Mouse (Mus musculus) midbrain, embryonic 12.5 days (tissue): ENCODE measurements around the gene Map6. TPM values are rescaled to one million over a fixed set of nuclear protein-coding genes. Genes with fewer than 3 reads are reported as not detected.

Experiments
- ATAC-seq: fragments of 200-750 bp; cut with Nextera tagmentation; 2 replicates; pipeline ENCODE4 v1.8.0; 2017; ENCODE audit warnings: low read depth, moderate TSS enrichment, moderate library complexity; ENCODE audit not compliant: low FRiP score
- H3K27ac ChIP-seq: fragments of 300-500 bp; sonication (generic); replicated peaks from 2 replicates; pipeline ENCODE4 v1.5.1; 2016; ENCODE audit warnings: mild to moderate bottlenecking
- H3K27me3 ChIP-seq: fragments of 300-500 bp; sonication (generic); 2 replicates; pipeline ENCODE4 v1.6.1; 2016; ENCODE audit warnings: mild to moderate bottlenecking
- H3K36me3 ChIP-seq: fragments of 300-500 bp; sonication (generic); 2 replicates; pipeline ENCODE4 v1.6.1; 2016
- H3K4me1 ChIP-seq: fragments of 300-500 bp; sonication (generic); 2 replicates; pipeline ENCODE4 v1.6.1; 2016
- H3K4me2 ChIP-seq: fragments of 300-500 bp; sonication (generic); replicated peaks from 2 replicates; pipeline ENCODE4 v1.6.1; 2016; ENCODE audit warnings: mild to moderate bottlenecking, moderate library complexity
- H3K4me3 ChIP-seq: fragments of 300-500 bp; sonication (generic); 2 replicates; pipeline ENCODE4 v1.5.1; 2016; ENCODE audit warnings: mild to moderate bottlenecking
- H3K9ac ChIP-seq: fragments of 300-500 bp; sonication (generic); replicated peaks from 2 replicates; pipeline ENCODE4 v1.6.1; 2016; ENCODE audit warnings: mild to moderate bottlenecking, moderate library complexity
- H3K9me3 ChIP-seq: fragments of 300-500 bp; sonication (generic); 2 replicates; pipeline ENCODE4 v1.6.1; 2016; ENCODE audit warnings: mild to moderate bottlenecking
- WGBS: fragments of 180-500 bp; shearing (Covaris S2); methylation state at CpG from one replicate; pipeline ENCODE4 v1.1.7; 2016; 5-methylcytosine and 5-hydroxymethylcytosine counted together
- polyA plus RNA-seq: library from polyadenylated mRNA; unstranded; fragments of >200 nt; fragmentation: Nextera tagmentation; extraction: Ambion mirVana; gene quantifications from 2 replicates; pipeline ENCODE4 v1.2.1, GENCODE M21; 2016

The Map6 gene
- polyA plus RNA-seq, 1 experiment from 2014 or later = 87.5 TPM

DNA sequence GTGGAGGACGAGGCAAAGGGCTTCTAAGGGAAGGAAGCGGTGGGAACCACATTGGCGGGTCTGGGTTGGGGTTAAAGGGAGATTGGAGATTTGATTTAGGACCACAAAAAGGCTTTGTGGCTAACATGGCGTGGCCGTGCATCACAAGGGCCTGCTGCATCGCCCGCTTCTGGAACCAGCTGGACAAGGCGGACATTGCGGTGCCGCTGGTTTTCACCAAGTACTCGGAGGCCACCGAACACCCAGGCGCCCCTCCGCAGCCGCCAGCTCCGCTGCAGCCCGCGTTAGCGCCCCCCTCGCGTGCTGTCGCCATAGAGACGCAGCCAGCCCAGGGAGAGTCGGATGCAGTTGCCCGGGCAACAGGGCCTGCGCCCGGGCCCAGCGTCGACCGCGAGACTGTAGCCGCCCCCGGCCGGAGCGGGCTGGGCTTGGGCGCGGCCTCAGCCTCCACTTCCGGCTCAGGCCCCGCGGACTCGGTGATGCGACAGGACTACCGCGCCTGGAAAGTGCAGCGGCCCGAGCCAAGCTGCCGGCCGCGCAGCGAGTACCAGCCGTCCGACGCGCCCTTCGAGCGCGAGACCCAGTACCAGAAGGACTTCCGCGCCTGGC, 754 bp downstream of the Map6 start:
- peak overlapping the region; percentile 97 for H3K27ac ChIP-seq
- H3K36me3 ChIP-seq = no peaks in the 10 kb centered on the region; the same call in 1 of the 2 replicates
- no peaks in the 10 kb centered on the region for H3K9me3 ChIP-seq
- H3K27me3 ChIP-seq = peaks cover 39% of the 10 kb centered on the region
- peak; percentile 94 for ATAC-seq
- peak overlapping the region; percentile 82 for H3K9ac ChIP-seq
- WGBS = under 1% methylated on average over 49 of the region's 59 CpGs
- peaks cover 41% of the 10 kb centered on the region for H3K4me1 ChIP-seq
- peak overlapping the region; percentile 86 for H3K4me3 ChIP-seq
- peak overlapping the region; percentile 95 for H3K4me2 ChIP-seq

GRCm38 (mm10) chr7:99268506-99268900, 1.3 kb downstream of the Map6 start:
- Histone ChIP-seq H3K4me3 (peak overlapping the region; percentile 86), H3K9ac (peak overlapping the region; percentile 82), H3K4me1 (peaks cover 45% of the 10 kb centered on the region), H3K9me3 (no peaks in the 10 kb centered on the region), H3K36me3 (no peaks in the 10 kb centered on the region; the same call in 1 of the 2 replicates), H3K27ac (peak overlapping the region; percentile 97), H3K4me2 (peak overlapping the region; percentile 95), H3K27me3 (peaks cover 42% of the 10 kb centered on the region)
- under 1% methylated on average over 29 of the region's 29 CpGs for WGBS
- peak; percentile 27; the same call in 1 of the 2 replicates for ATAC-seq

GRCm38 (mm10) chr7:99268951-99269945, 2.0 kb downstream of the Map6 start:
- peak overlapping the region; percentile 95 for H3K4me2 ChIP-seq
- ATAC-seq = no peak; the same call in none of the 2 replicates
- H3K4me1 ChIP-seq = peaks cover 49% of the 10 kb centered on the region
- peak overlapping the region; percentile 86 for H3K4me3 ChIP-seq
- H3K36me3 ChIP-seq = peaks cover 4% of the 10 kb centered on the region
- WGBS = 5% methylated on average over 42 of the region's 42 CpGs
- H3K9me3 ChIP-seq = no peaks in the 10 kb centered on the region
- H3K9ac ChIP-seq = peak overlapping the region; percentile 82
- H3K27me3 ChIP-seq = peaks cover 49% of the 10 kb centered on the region
- H3K27ac ChIP-seq = peak overlapping the region; percentile 97; the same call in 1 of the 2 replicates

GRCm38 (mm10) chr7:99271630-99272029, 4.4 kb downstream of the Map6 start:
- Histone ChIP-seq H3K9ac (peak overlapping the region; percentile 35; the same call in 1 of the 2 replicates), H3K36me3 (peaks cover 4% of the 10 kb centered on the region), H3K4me3 (peak overlapping the region; percentile 86), H3K27me3 (peaks cover 40% of the 10 kb centered on the region), H3K4me1 (peaks cover 55% of the 10 kb centered on the region), H3K27ac (peak overlapping the region; percentile 54), H3K4me2 (peak overlapping the region; percentile 95), H3K9me3 (no peaks in the 10 kb centered on the region)
- WGBS = 70% methylated on average over 9 of the region's 9 CpGs
- no peak for ATAC-seq

DNA sequence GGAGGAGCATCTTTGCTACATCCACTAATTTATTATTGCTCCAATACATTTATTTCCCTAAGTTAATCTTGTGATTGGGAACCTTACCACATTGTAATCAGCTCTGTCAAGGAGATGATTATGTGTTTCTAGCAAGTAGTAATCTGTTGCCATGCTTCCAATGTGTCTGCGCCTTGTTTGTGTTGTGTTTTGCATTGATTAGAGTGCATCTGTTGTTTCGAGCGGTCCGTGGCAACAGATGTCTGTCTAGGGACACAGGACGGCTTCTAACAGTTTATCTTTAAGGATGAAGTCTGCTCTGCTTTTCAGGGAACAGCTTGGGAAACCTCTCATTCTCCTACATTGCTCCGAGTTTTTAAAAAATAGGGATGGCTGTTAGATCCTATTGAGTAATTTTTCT, 7.9 kb downstream of the Map6 start:
- no peak overlapping the region for H3K27ac ChIP-seq
- peaks cover 4% of the 10 kb centered on the region for H3K36me3 ChIP-seq
- H3K27me3 ChIP-seq = peaks cover 55% of the 10 kb centered on the region
- no peaks in the 10 kb centered on the region for H3K9me3 ChIP-seq
- peaks cover 48% of the 10 kb centered on the region for H3K4me1 ChIP-seq
- H3K4me2 ChIP-seq = 0 out of 2 replicates have a peak overlapping the region, but pooled peaks have one; percentile 9
- ATAC-seq = no peak
- 63% methylated on average over 6 of the region's 6 CpGs for WGBS
- H3K9ac ChIP-seq = no peak overlapping the region
- no peak overlapping the region for H3K4me3 ChIP-seq

DNA sequence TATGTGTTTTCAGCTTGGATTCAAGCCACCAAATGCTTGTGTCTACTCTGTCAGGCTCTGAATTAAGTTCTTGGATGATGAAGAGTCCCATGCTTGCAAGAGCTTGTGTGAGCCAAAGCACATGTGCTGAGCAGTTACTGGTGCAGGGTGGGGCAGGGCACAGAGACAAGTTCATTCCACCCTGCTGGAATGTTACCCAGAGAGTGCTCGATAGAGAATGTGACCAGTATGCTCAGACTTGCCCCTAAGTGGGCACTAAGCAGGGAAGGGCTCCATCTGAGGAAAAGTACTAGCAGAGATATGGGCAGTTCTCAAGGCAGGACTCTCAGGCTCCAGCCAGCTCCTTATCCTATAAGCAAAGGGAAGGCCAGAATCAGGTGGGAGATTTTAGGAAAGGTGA, 9.4 kb downstream of the Map6 start:
- Histone ChIP-seq H3K4me2 (no peak overlapping the region), H3K27ac (no peak overlapping the region), H3K4me3 (no peak overlapping the region), H3K9me3 (no peaks in the 10 kb centered on the region), H3K9ac (no peak overlapping the region), H3K27me3 (peaks cover 53% of the 10 kb centered on the region), H3K36me3 (peaks cover 4% of the 10 kb centered on the region; the same call in 1 of the 2 replicates), H3K4me1 (peaks cover 35% of the 10 kb centered on the region)
- 86% methylated on average over 1 of the region's 1 CpGs for WGBS
- no peak for ATAC-seq

DNA sequence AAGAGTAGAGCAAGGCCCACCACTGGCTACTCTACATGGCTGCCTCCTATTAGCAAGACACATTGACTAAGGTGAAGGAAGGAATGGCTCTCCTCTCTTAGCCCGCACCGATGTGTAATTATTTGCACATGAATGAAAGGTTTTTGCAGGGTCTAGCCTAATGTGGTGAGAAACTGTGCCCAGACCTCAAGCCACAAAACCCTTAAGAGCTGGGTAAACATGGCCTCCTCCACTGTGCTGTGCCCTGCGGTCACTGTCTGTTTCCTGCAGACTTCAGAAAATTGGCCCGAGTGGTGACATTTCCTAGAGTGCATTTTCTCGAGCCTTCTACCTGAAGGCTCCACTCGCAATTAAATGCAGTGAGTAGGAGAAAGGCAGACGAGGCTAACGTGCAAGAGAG, 11.1 kb downstream of the Map6 start:
- Histone ChIP-seq H3K9ac (no peak overlapping the region), H3K9me3 (no peaks in the 10 kb centered on the region), H3K4me1 (peaks cover 25% of the 10 kb centered on the region), H3K27ac (no peak overlapping the region), H3K36me3 (peaks cover 4% of the 10 kb centered on the region; the same call in 1 of the 2 replicates), H3K27me3 (peaks cover 53% of the 10 kb centered on the region), H3K4me3 (no peak overlapping the region), H3K4me2 (no peak overlapping the region)
- WGBS = 91% methylated on average over 8 of the region's 8 CpGs
- no peak for ATAC-seq

GRCm38 (mm10) chr7:99279586-99279985, 12.3 kb downstream of the Map6 start:
- H3K36me3 ChIP-seq = no peaks in the 10 kb centered on the region
- no peak for ATAC-seq
- no peak overlapping the region for H3K9ac ChIP-seq
- H3K27ac ChIP-seq = 0 out of 2 replicates have a peak overlapping the region, but pooled peaks have one; percentile 6
- no peaks in the 10 kb centered on the region for H3K9me3 ChIP-seq
- H3K27me3 ChIP-seq = peaks cover 45% of the 10 kb centered on the region
- peaks cover 19% of the 10 kb centered on the region for H3K4me1 ChIP-seq
- WGBS = 25% methylated on average over 8 of the region's 8 CpGs
- H3K4me2 ChIP-seq = no peak overlapping the region
- no peak overlapping the region for H3K4me3 ChIP-seq

DNA sequence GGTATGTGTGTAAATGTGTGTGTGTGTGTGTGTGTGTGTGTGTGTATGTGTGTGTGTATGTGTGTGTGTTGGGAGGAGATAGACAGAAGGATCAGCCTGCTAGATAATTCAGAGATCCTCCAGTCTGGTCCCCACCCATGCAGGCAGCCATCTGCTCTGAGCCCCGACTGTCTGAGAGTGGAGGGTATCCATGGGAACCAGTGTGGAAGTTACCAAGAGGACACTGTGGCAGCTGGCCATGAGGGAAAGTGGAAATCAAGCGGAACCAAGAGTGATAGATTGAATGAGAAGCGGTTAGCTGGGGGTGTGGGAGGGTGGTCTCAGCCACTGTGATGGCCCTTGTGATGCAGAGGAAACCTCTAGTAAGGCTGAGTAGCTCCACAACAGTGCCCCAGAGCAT, 20.0 kb downstream of the Map6 start:
- WGBS = 13% methylated on average over 3 of the region's 3 CpGs

DNA sequence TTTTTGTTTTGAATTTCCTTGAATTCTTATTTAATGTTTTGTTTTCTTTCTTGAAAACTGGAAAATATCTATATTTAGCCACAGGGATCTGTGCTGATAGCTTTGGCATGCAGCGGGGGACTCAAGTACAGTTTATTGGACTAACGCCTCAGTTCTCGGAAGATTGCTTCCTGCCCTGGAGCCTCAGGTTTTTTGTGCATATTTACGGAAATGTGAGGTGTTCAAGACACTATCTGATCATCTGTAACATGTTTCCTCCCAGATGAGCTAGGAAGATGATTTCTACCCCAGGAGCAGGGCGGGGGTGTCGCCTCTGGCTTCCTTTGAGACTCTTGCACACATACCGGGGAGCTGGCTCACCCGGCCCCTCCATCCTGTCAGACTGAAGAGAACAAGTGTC, 22.8 kb downstream of the Map6 start:
- 84% methylated on average over 8 of the region's 8 CpGs for WGBS
- peaks cover 5% of the 10 kb centered on the region; the same call in 1 of the 2 replicates for H3K27me3 ChIP-seq
- peaks cover 31% of the 10 kb centered on the region for H3K36me3 ChIP-seq
- ATAC-seq = no peak
- no peak overlapping the region for H3K4me3 ChIP-seq
- no peak overlapping the region for H3K4me2 ChIP-seq
- H3K9me3 ChIP-seq = no peaks in the 10 kb centered on the region
- no peak overlapping the region; the same call in 1 of the 2 replicates for H3K9ac ChIP-seq
- H3K27ac ChIP-seq = no peak overlapping the region
- peaks cover 23% of the 10 kb centered on the region for H3K4me1 ChIP-seq

More for the DNA sequence above, 20.0 kb downstream of the Map6 start:
- Histone ChIP-seq H3K27me3 (peaks cover 5% of the 10 kb centered on the region), H3K4me1 (peaks cover 19% of the 10 kb centered on the region), H3K4me3 (no peak overlapping the region), H3K36me3 (peaks cover 10% of the 10 kb centered on the region), H3K9me3 (no peaks in the 10 kb centered on the region), H3K4me2 (no peak overlapping the region), H3K27ac (peak overlapping the region; percentile 68), H3K9ac (0 out of 2 replicates have a peak overlapping the region, but pooled peaks have one; percentile 20)
- ATAC-seq = peak; percentile 93

GRCm38 (mm10) chr7:99290925-99291324, 23.7 kb downstream of the Map6 start:
- peaks cover 28% of the 10 kb centered on the region for H3K36me3 ChIP-seq
- H3K4me1 ChIP-seq = peaks cover 25% of the 10 kb centered on the region
- H3K4me3 ChIP-seq = no peak overlapping the region
- no peaks in the 10 kb centered on the region for H3K9me3 ChIP-seq
- peaks cover 5% of the 10 kb centered on the region; the same call in 1 of the 2 replicates for H3K27me3 ChIP-seq
- H3K4me2 ChIP-seq = no peak overlapping the region
- WGBS = 74% methylated on average over 6 of the region's 6 CpGs
- ATAC-seq = no peak
- H3K9ac ChIP-seq = no peak overlapping the region
- H3K27ac ChIP-seq = no peak overlapping the region
